Mouse (Mus musculus) thymus, adult 2 months (tissue): ENCODE measurements at regions not wholly inside any gene's neighbourhood (a gene's known extent, or its start where the extent isn't known, plus 50 kb on each side); places are given as distances from the start of the nearest gene placed in this dataset.

Experiments
- CTCF ChIP-seq: fragments of 200-500 bp; IDR thresholded peaks from 2 replicates; pipeline ENCODE4 v1.5.1; 2012; ENCODE audit warnings: mild to moderate bottlenecking, control low read depth, low read length, moderate library complexity, borderline replicate concordance; ENCODE audit not compliant: control insufficient read depth, poor library complexity, insufficient read depth; ENCODE audit errors: extremely low read depth
- POLR2A ChIP-seq: fragments of 200-500 bp; IDR thresholded peaks from 2 replicates; pipeline ENCODE4 v1.6.1; 2012; ENCODE audit warnings: mild to moderate bottlenecking, low read length, control low read depth, moderate library complexity; ENCODE audit not compliant: control insufficient read depth, poor library complexity, insufficient read depth; ENCODE audit errors: extremely low read depth

GRCm38 (mm10) chr15:56076680-56077079 lies 1400.7 kb downstream of the Slc22a22 start:
- TF ChIP-seq CTCF = no peak
- no peak for TF ChIP-seq POLR2A
